Mouse (Mus musculus): ENCODE results near the gene Them5.

DNA sequence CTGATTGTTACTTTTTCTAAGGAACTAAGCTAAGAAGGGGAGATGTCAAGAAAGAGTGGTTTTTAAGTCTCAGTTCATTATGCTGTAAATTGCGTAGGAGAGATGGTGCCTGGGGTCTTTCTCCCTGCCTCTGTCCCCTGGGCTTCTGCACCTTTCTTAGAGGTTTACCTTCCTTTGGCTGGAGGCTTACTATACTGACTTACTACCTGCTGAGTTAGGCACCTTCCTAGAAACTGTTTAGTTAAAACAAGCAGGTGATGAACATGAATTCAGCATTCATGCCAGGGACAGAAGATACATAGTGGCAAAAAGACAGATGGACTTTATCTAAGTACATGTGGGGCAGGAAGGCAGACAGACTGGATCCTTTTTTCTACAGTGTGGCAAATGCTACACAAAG is 54.4 kb downstream of the Them5 start:
- TF ChIP-seq CTCF (IDR thresholded peaks at IDR 0.05; ENCODE audit: low read depth): no peak
- TF ChIP-seq EP300 (IDR thresholded peaks at IDR 0.05; ENCODE audit: low read depth): no peak

Measured in liver, embryonic 14.5 days (tissue).